In genomic region chr9:22012731-22013130, GRCm38 (mm10) we compare ENCODE assay signal across 20 mouse cellular contexts. TPM values are rescaled to one million over a fixed set of nuclear protein-coding genes. Genes with fewer than 3 reads are reported as not detected.
DNase-seq lines count a peak whose midpoint lies in the region; ATAC-seq lines count a peak whose summit lies in the region.
"Had no signal": no experiment of that assay in that cellular context is flagged by ENCODE, and none has a peak within 500 bp of the region (broad histone marks: within the 10 kb centered on the region; RNA-seq: fewer than 3 reads in every experiment).

No protein-coding gene starts in this region.

- no peaks in the 10 kb centered on the region for H3K9me3 ChIP-seq in forebrain, embryonic 13.5 days (replicated peaks)
- no peaks in the 10 kb centered on the region for H3K9me3 ChIP-seq in forebrain, embryonic 10.5 days
- no peaks in the 10 kb centered on the region for H3K9me3 ChIP-seq in midbrain, embryonic 12.5 days
- no peaks in the 10 kb centered on the region for H3K9me3 ChIP-seq in midbrain, embryonic 14.5 days (ENCODE audit: control insufficient read depth, low read length)
- H3K9me3 ChIP-seq in hindbrain, embryonic 16.5 days (ENCODE audit: control insufficient read depth, low read length): no peaks in the 10 kb centered on the region
- no peaks in the 10 kb centered on the region for H3K9me3 ChIP-seq in stomach, embryonic 14.5 days (ENCODE audit: control insufficient read depth, low read depth, low read length)
- H3K9me3 ChIP-seq: heart, embryonic 13.5 days had no signal

- ATAC-seq in forebrain, embryonic 13.5 days: peak; percentile 23
- no peak for ATAC-seq in midbrain, embryonic 12.5 days (ENCODE audit: low FRiP score, low read depth)
- ATAC-seq in midbrain, embryonic 14.5 days (ENCODE audit: low FRiP score, low TSS enrichment): no peak
- ATAC-seq in hindbrain, embryonic 16.5 days: peak; percentile 27; the same call in 1 of the 2 replicates
- peak; percentile 8; the same call in 1 of the 2 replicates for ATAC-seq in stomach, embryonic 14.5 days (ENCODE audit: insufficient number of reproducible peaks, insufficient read depth, low FRiP score, low read depth)
- ATAC-seq: inflammation-experienced regulatory T-cells, adult 6 months; lung, postnatal 0 days had no signal

- no peak overlapping the region for H3K4me3 ChIP-seq in forebrain, embryonic 13.5 days
- H3K4me3 ChIP-seq in forebrain, embryonic 10.5 days: no peak overlapping the region
- no peak overlapping the region for H3K4me3 ChIP-seq in midbrain, embryonic 12.5 days
- no peak overlapping the region for H3K4me3 ChIP-seq in midbrain, embryonic 14.5 days (replicated peaks; ENCODE audit: low read depth, low read length)
- no peak overlapping the region for H3K4me3 ChIP-seq in hindbrain, embryonic 16.5 days (ENCODE audit: low read length)
- H3K4me3 ChIP-seq in stomach, embryonic 14.5 days (ENCODE audit: low read depth, low read length): no peak overlapping the region
- H3K4me3 ChIP-seq: gastrocnemius, adult 2 months; heart, embryonic 13.5 days had no signal

- DNase-seq in forebrain, embryonic 10.5 days (ENCODE audit: extremely low spot score, low spot score): no peak
- DNase-seq in midbrain, embryonic 14.5 days: no peak
- no peak for DNase-seq in layer of hippocampus, adult 18-20 months (ENCODE audit: low spot score in 2 of 2)
- DNase-seq in heart, adult 8-10 months (ENCODE audit: low spot score): no peak
- DNase-seq: B cell, adult 2 months; heart, adult 11 months; kidney, adult 9 months; left cerebral cortex, postnatal 4 days; liver; thymus, postnatal 25 days had no signal

- no peak overlapping the region for H3K27ac ChIP-seq in forebrain, embryonic 13.5 days
- no peak overlapping the region for H3K27ac ChIP-seq in forebrain, embryonic 10.5 days
- 0 out of 2 replicates have a peak overlapping the region, but pooled peaks have one; percentile 49 for H3K27ac ChIP-seq in midbrain, embryonic 12.5 days (replicated peaks)
- no peak overlapping the region for H3K27ac ChIP-seq in midbrain, embryonic 14.5 days (replicated peaks; ENCODE audit: low read depth, low read length)
- H3K27ac ChIP-seq in hindbrain, embryonic 16.5 days (ENCODE audit: low read depth, low read length): no peak overlapping the region
- no peak overlapping the region for H3K27ac ChIP-seq in stomach, embryonic 14.5 days (ENCODE audit: low read length)
- H3K27ac ChIP-seq: gastrocnemius, adult 2 months; heart, embryonic 13.5 days had no signal

- H3K27me3 ChIP-seq in forebrain, embryonic 13.5 days: no peaks in the 10 kb centered on the region
- H3K27me3 ChIP-seq in forebrain, embryonic 10.5 days (ENCODE audit: poor library complexity, severe bottlenecking): no peaks in the 10 kb centered on the region
- no peaks in the 10 kb centered on the region for H3K27me3 ChIP-seq in midbrain, embryonic 12.5 days
- H3K27me3 ChIP-seq in midbrain, embryonic 14.5 days (ENCODE audit: control insufficient read depth, insufficient read depth, low read length): no peaks in the 10 kb centered on the region
- H3K27me3 ChIP-seq in hindbrain, embryonic 16.5 days (replicated peaks; ENCODE audit: control insufficient read depth, insufficient read depth, low read length): no peaks in the 10 kb centered on the region
- no peaks in the 10 kb centered on the region for H3K27me3 ChIP-seq in stomach, embryonic 14.5 days (ENCODE audit: control insufficient read depth, insufficient read depth, low read length)
- H3K27me3 ChIP-seq: heart, embryonic 13.5 days had no signal

- H3K36me3 ChIP-seq in forebrain, embryonic 13.5 days (ENCODE audit: poor library complexity, severe bottlenecking): peaks cover 94% of the 10 kb centered on the region
- peaks cover 86% of the 10 kb centered on the region for H3K36me3 ChIP-seq in forebrain, embryonic 10.5 days (replicated peaks)
- H3K36me3 ChIP-seq in midbrain, embryonic 12.5 days: peaks cover 92% of the 10 kb centered on the region
- H3K36me3 ChIP-seq in midbrain, embryonic 14.5 days (ENCODE audit: control insufficient read depth, insufficient read depth, low read length): peaks cover 89% of the 10 kb centered on the region
- peaks cover 63% of the 10 kb centered on the region for H3K36me3 ChIP-seq in hindbrain, embryonic 16.5 days (ENCODE audit: control insufficient read depth, insufficient read depth, low read length)
- peaks cover 51% of the 10 kb centered on the region for H3K36me3 ChIP-seq in stomach, embryonic 14.5 days (ENCODE audit: control insufficient read depth, insufficient read depth, low read length)

- 90% methylated on average over 13 of the region's 13 CpGs for WGBS in forebrain, embryonic 13.5 days
- WGBS in forebrain, embryonic 10.5 days: 93% methylated on average over 13 of the region's 13 CpGs
- WGBS in midbrain, embryonic 12.5 days: 93% methylated on average over 13 of the region's 13 CpGs
- 93% methylated on average over 13 of the region's 13 CpGs for WGBS in midbrain, embryonic 14.5 days
- 91% methylated on average over 13 of the region's 13 CpGs for WGBS in hindbrain, embryonic 16.5 days
- 90% methylated on average over 13 of the region's 13 CpGs for WGBS in stomach, embryonic 14.5 days

- no peak overlapping the region for H3K4me2 ChIP-seq in forebrain, embryonic 13.5 days
- no peak overlapping the region for H3K4me2 ChIP-seq in midbrain, embryonic 12.5 days (replicated peaks)
- no peak overlapping the region for H3K4me2 ChIP-seq in midbrain, embryonic 14.5 days (ENCODE audit: low read length)
- no peak overlapping the region for H3K4me2 ChIP-seq in hindbrain, embryonic 16.5 days (ENCODE audit: low read length)
- no peak overlapping the region for H3K4me2 ChIP-seq in stomach, embryonic 14.5 days (replicated peaks; ENCODE audit: low read depth, low read length)
- H3K4me2 ChIP-seq: heart, embryonic 13.5 days had no signal

- H3K4me1 ChIP-seq in forebrain, embryonic 13.5 days: no peaks in the 10 kb centered on the region
- H3K4me1 ChIP-seq in forebrain, embryonic 10.5 days: peaks cover 13% of the 10 kb centered on the region
- H3K4me1 ChIP-seq in midbrain, embryonic 12.5 days: no peaks in the 10 kb centered on the region; the same call in 1 of the 2 replicates
- no peaks in the 10 kb centered on the region for H3K4me1 ChIP-seq in midbrain, embryonic 14.5 days (ENCODE audit: control insufficient read depth, insufficient read depth, low read length)
- H3K4me1 ChIP-seq in hindbrain, embryonic 16.5 days (ENCODE audit: control insufficient read depth, insufficient read depth, low read depth, low read length): no peaks in the 10 kb centered on the region
- H3K4me1 ChIP-seq in stomach, embryonic 14.5 days (ENCODE audit: control insufficient read depth, insufficient read depth, low read length): no peaks in the 10 kb centered on the region
- H3K4me1 ChIP-seq: heart, embryonic 13.5 days had no signal

- no peak overlapping the region for H3K9ac ChIP-seq in forebrain, embryonic 13.5 days
- H3K9ac ChIP-seq in midbrain, embryonic 12.5 days (replicated peaks): no peak overlapping the region
- no peak overlapping the region for H3K9ac ChIP-seq in midbrain, embryonic 14.5 days (replicated peaks; ENCODE audit: low read length)
- no peak overlapping the region for H3K9ac ChIP-seq in hindbrain, embryonic 16.5 days (ENCODE audit: low read depth, low read length)
- H3K9ac ChIP-seq in stomach, embryonic 14.5 days (replicated peaks; ENCODE audit: low read depth, low read length): no peak overlapping the region
- H3K9ac ChIP-seq: heart, embryonic 13.5 days had no signal

RNA-seq across cellular contexts. Expression of gene Prkcsh, which starts 10.1 kb away (rescaled TPM):
- polyA plus RNA-seq in forebrain, embryonic 13.5 days (2015; fragmentation: Nextera tagmentation; extraction: Ambion mirVana): 84.2 and 89.6 TPM in 2 replicates
- 109 and 110 TPM in 2 replicates for polyA plus RNA-seq in forebrain, embryonic 10.5 days (2016; fragmentation: Nextera tagmentation; extraction: Ambion mirVana)
- polyA plus RNA-seq in midbrain, embryonic 12.5 days (2016; fragmentation: Nextera tagmentation; extraction: Ambion mirVana): 99.2 and 100.0 TPM in 2 replicates
- 70.6 and 73.2 TPM in 2 replicates for polyA plus RNA-seq in midbrain, embryonic 14.5 days (2014; fragmentation: Nextera tagmentation; extraction: Ambion mirVana)
- polyA plus RNA-seq in hindbrain, embryonic 16.5 days (2015; fragmentation: Nextera tagmentation; extraction: Ambion mirVana): 93.7 and 97.3 TPM in 2 replicates
- polyA plus RNA-seq in stomach, embryonic 14.5 days (2014; fragmentation: Nextera tagmentation; extraction: Ambion mirVana): 82.8 and 91.0 TPM in 2 replicates
- total RNA-seq in layer of hippocampus, adult 18-20 months (2021): 100 to 1,000 TPM; 106 to 115 TPM
- 10 to 100 TPM; 61.9 to 67.3 (median 65.5) TPM for total RNA-seq in heart, adult 8-10 months (2022)

RNA-seq across cellular contexts. Expression of gene Ccdc151, which starts 10.3 kb away (rescaled TPM):
- polyA plus RNA-seq in forebrain, embryonic 13.5 days (2015; fragmentation: Nextera tagmentation; extraction: Ambion mirVana): 4.0 and 4.6 TPM in 2 replicates
- 4.6 and 5.0 TPM in 2 replicates for polyA plus RNA-seq in forebrain, embryonic 10.5 days (2016; fragmentation: Nextera tagmentation; extraction: Ambion mirVana)
- 3.8 and 4.9 TPM in 2 replicates for polyA plus RNA-seq in midbrain, embryonic 12.5 days (2016; fragmentation: Nextera tagmentation; extraction: Ambion mirVana)
- polyA plus RNA-seq in midbrain, embryonic 14.5 days (2014; fragmentation: Nextera tagmentation; extraction: Ambion mirVana): 4.5 and 4.6 TPM in 2 replicates
- 5.9 and 6.4 TPM in 2 replicates for polyA plus RNA-seq in hindbrain, embryonic 16.5 days (2015; fragmentation: Nextera tagmentation; extraction: Ambion mirVana)
- 0.63 and 0.72 TPM in 2 replicates for polyA plus RNA-seq in stomach, embryonic 14.5 days (2014; fragmentation: Nextera tagmentation; extraction: Ambion mirVana)
- total RNA-seq in layer of hippocampus, adult 18-20 months (2021): 1 to 10 TPM; 8.6 to 8.9 TPM
- not detected for total RNA-seq in heart, adult 8-10 months (2022)
- total RNA-seq: gastrocnemius, adult 2 months; heart, postnatal 25 days; neutrophil, adult 5-6 weeks had no signal
- polyA plus RNA-seq: inflammation-experienced regulatory T-cells, adult 6 months had no signal

RNA-seq across cellular contexts. Expression of gene Rgl3, which starts 23.5 kb away (rescaled TPM):
- polyA plus RNA-seq in forebrain, embryonic 13.5 days (2015; fragmentation: Nextera tagmentation; extraction: Ambion mirVana): 1.1 and 1.2 TPM in 2 replicates
- 4.7 and 5.2 TPM in 2 replicates for polyA plus RNA-seq in forebrain, embryonic 10.5 days (2016; fragmentation: Nextera tagmentation; extraction: Ambion mirVana)
- polyA plus RNA-seq in midbrain, embryonic 12.5 days (2016; fragmentation: Nextera tagmentation; extraction: Ambion mirVana): 2.7 TPM in 2 replicates
- polyA plus RNA-seq in midbrain, embryonic 14.5 days (2014; fragmentation: Nextera tagmentation; extraction: Ambion mirVana): 0.53 and 0.68 TPM in 2 replicates
- 2.0 and 2.1 TPM in 2 replicates for polyA plus RNA-seq in hindbrain, embryonic 16.5 days (2015; fragmentation: Nextera tagmentation; extraction: Ambion mirVana)
- 4.9 and 5.5 TPM in 2 replicates for polyA plus RNA-seq in stomach, embryonic 14.5 days (2014; fragmentation: Nextera tagmentation; extraction: Ambion mirVana)
- total RNA-seq in layer of hippocampus, adult 18-20 months (2021): 1 to 10 TPM; 2.2 to 2.6 TPM
- 1 to 10 TPM; 4.1 to 5.9 (median 4.3) TPM for total RNA-seq in heart, adult 8-10 months (2022)
- total RNA-seq: neutrophil, adult 5-6 weeks had no signal
- polyA plus RNA-seq: inflammation-experienced regulatory T-cells, adult 6 months had no signal

RNA-seq across cellular contexts. Expression of gene Elavl3, which starts 39.1 kb away (rescaled TPM):
- polyA plus RNA-seq in forebrain, embryonic 13.5 days (2015; fragmentation: Nextera tagmentation; extraction: Ambion mirVana): 63.7 and 66.4 TPM in 2 replicates
- polyA plus RNA-seq in forebrain, embryonic 10.5 days (2016; fragmentation: Nextera tagmentation; extraction: Ambion mirVana): 11.2 and 14.8 TPM in 2 replicates
- 60.4 and 61.9 TPM in 2 replicates for polyA plus RNA-seq in midbrain, embryonic 12.5 days (2016; fragmentation: Nextera tagmentation; extraction: Ambion mirVana)
- polyA plus RNA-seq in midbrain, embryonic 14.5 days (2014; fragmentation: Nextera tagmentation; extraction: Ambion mirVana): 137 and 162 TPM in 2 replicates
- 77.8 and 80.4 TPM in 2 replicates for polyA plus RNA-seq in hindbrain, embryonic 16.5 days (2015; fragmentation: Nextera tagmentation; extraction: Ambion mirVana)
- 5.6 and 5.7 TPM in 2 replicates for polyA plus RNA-seq in stomach, embryonic 14.5 days (2014; fragmentation: Nextera tagmentation; extraction: Ambion mirVana)
- 100 to 1,000 TPM; 168 to 172 TPM for total RNA-seq in layer of hippocampus, adult 18-20 months (2021)
- under 1 TPM; 0.08 to 0.25 (median 0.11) TPM for total RNA-seq in heart, adult 8-10 months (2022)
- total RNA-seq: gastrocnemius, adult 2 months; neutrophil, adult 5-6 weeks had no signal
- polyA plus RNA-seq: inflammation-experienced regulatory T-cells, adult 6 months had no signal

RNA-seq across cellular contexts. Expression of gene Epor, which starts 49.4 kb away (rescaled TPM):
- polyA plus RNA-seq in forebrain, embryonic 13.5 days (2015; fragmentation: Nextera tagmentation; extraction: Ambion mirVana): 0.99 and 1.9 TPM in 2 replicates
- 10.2 and 10.8 TPM in 2 replicates for polyA plus RNA-seq in forebrain, embryonic 10.5 days (2016; fragmentation: Nextera tagmentation; extraction: Ambion mirVana)
- polyA plus RNA-seq in midbrain, embryonic 12.5 days (2016; fragmentation: Nextera tagmentation; extraction: Ambion mirVana): 3.0 and 3.4 TPM in 2 replicates
- polyA plus RNA-seq in midbrain, embryonic 14.5 days (2014; fragmentation: Nextera tagmentation; extraction: Ambion mirVana): 0.65 and 2.0 TPM in 2 replicates
- 1.2 and 1.4 TPM in 2 replicates for polyA plus RNA-seq in hindbrain, embryonic 16.5 days (2015; fragmentation: Nextera tagmentation; extraction: Ambion mirVana)
- 6.4 and 6.7 TPM in 2 replicates for polyA plus RNA-seq in stomach, embryonic 14.5 days (2014; fragmentation: Nextera tagmentation; extraction: Ambion mirVana)
- 1 to 10 TPM; 9.0 to 9.1 TPM for total RNA-seq in layer of hippocampus, adult 18-20 months (2021)
- total RNA-seq in heart, adult 8-10 months (2022): 1 to 10 TPM; 1.6 to 2.9 (median 2.3) TPM
- total RNA-seq: neutrophil, adult 5-6 weeks had no signal

Comparison
In these comparisons a context has a peak if more than half of its experiments do, and no peak if none do; other contexts are left out.
1. ATAC-seq: peak in forebrain, embryonic 13.5 days (single experiment), hindbrain, embryonic 16.5 days (single experiment) and stomach, embryonic 14.5 days (single experiment); none in midbrain, embryonic 12.5 days (single experiment) and midbrain, embryonic 14.5 days (single experiment).